Mouse (Mus musculus) G1E (cell line): ENCODE results near the gene Pttg1.

Experiments
- CTCF ChIP-seq: IDR thresholded peaks from 2 replicates; pipeline ENCODE4 v1.5.1; 2012; ENCODE audit warnings: low read depth, low read length, inconsistent platforms, mixed read lengths
- GATA1 ChIP-seq: IDR thresholded peaks from 2 replicates; pipeline ENCODE4 v1.6.1; 2012; ENCODE audit warnings: borderline replicate concordance, low read length, inconsistent platforms, mixed read lengths
- GATA2 ChIP-seq: IDR thresholded peaks from 2 replicates; pipeline ENCODE4 v1.6.1; 2012; ENCODE audit warnings: low read depth, low read length, inconsistent platforms, borderline replicate concordance
- POLR2AphosphoS5 ChIP-seq: IDR thresholded peaks from 2 replicates; pipeline ENCODE4 v1.6.1; 2012; ENCODE audit warnings: low read depth, low read length, inconsistent platforms; ENCODE audit not compliant: insufficient replicate concordance
- TAL1 ChIP-seq: conservative IDR thresholded peaks from 2 replicates; pipeline ENCODE4 v1.6.1; 2012; ENCODE audit warnings: low read depth, low read length, inconsistent platforms, mixed read lengths

DNA sequence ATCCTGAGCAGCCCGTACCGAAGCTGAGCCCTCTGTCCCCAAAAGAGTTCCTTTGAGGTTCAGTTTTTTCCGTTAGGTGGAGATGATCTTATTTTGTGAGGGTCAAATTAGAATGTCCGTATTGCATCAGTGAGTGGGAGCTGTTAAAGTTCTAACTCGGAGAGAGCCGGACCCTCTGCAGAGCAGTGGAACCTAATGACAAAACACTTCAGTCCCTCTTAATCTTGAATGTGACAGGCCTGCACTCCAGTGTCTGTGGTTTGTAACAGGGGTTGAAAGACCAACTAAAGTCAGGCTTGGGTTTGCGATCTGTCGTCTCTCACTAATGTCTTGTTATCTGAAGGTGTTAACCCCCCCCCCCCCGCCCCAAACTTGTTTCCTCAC, 8.0 kb upstream of the Pttg1 start:
- no peak for TF ChIP-seq CTCF
- no peak for TF ChIP-seq GATA1
- no peak for TF ChIP-seq GATA2
- TF ChIP-seq POLR2AphosphoS5: no peak
- no peak for TF ChIP-seq TAL1
